Mouse (Mus musculus): Measurements from ENCODE around the gene Pwp2. TPM values are rescaled to one million over a fixed set of nuclear protein-coding genes. Genes with fewer than 3 reads are reported as not detected.

Gene Pwp2
- total and polyA plus RNA-seq, 3 experiments = 41.2 to 49.9 (median 43.0) TPM

GRCm38 (mm10) chr10:78174474-78174873 is 10.5 kb downstream of the Pwp2 start:
- no peak overlapping the region for H3K9ac ChIP-seq (ENCODE audit: insufficient read depth, low read depth)
- no peaks in the 10 kb centered on the region for H3K27me3 ChIP-seq (replicated peaks)
- dilution Hi-C loops (cut with MboI; ENCODE audit: extremely low pct_ligation_motif_present, extremely low pct_unique_long_range_greater_than_20kb, low sequenced_read_pairs) = no loop called here
- H3K4me3 ChIP-seq (replicated peaks in 1 of 3; ENCODE audit: low read depth in 2 of 3, low read length in 2 of 3, poor library complexity in 1 of 3) = no peak overlapping the region
- H3K9me3 ChIP-seq (replicated peaks; ENCODE audit: low read length) = no peaks in the 10 kb centered on the region
- in situ Hi-C loops (cut with MboI; ENCODE audit: low pct_ligation_motif_present, low pct_unique_long_range_greater_than_20kb, low sequenced_read_pairs) = no loop called here
- no peak for TF ChIP-seq ZC3H11A (IDR thresholded peaks at IDR 0.05; ENCODE audit: low read depth, low read length)
- no peak for TF ChIP-seq ZMIZ1 (IDR thresholded peaks at IDR 0.05; ENCODE audit: low read depth, low read length)
- no peak for TF ChIP-seq BHLHE40 (IDR thresholded peaks at IDR 0.05; ENCODE audit: low read depth, low read length)
- no peak for TF ChIP-seq KAT2A (IDR thresholded peaks at IDR 0.05; ENCODE audit: insufficient replicate concordance, low read length)
- TF ChIP-seq MXI1 (IDR thresholded peaks at IDR 0.05; ENCODE audit: low read depth, low read length) = no peak
- no peak overlapping the region for H3K4me2 ChIP-seq (ENCODE audit: insufficient read depth, low read depth, poor library complexity, severe bottlenecking)
- H3K36me3 ChIP-seq (replicated peaks in 1 of 2; ENCODE audit: control insufficient read depth in 1 of 2, insufficient read depth in 1 of 2, low read length in 1 of 2) = peaks cover 89 to 95% of the 10 kb centered on the region in 2 experiments
- no peak overlapping the region for H3K27ac ChIP-seq (ENCODE audit: insufficient read depth, low read depth)
- no peak for DNase-seq (ENCODE audit: extremely low read depth)
- H3K4me1 ChIP-seq (ENCODE audit: control insufficient read depth in 1 of 2, insufficient read depth in 2 of 2) = peaks cover 13 to 15% of the 10 kb centered on the region in 2 experiments; a peak in 3 of 4 replicates
- no peaks in the 10 kb centered on the region for H3K79me2 ChIP-seq (replicated peaks; ENCODE audit: control insufficient read depth, extremely low read depth, insufficient read depth, poor library complexity, severe bottlenecking)

DNA sequence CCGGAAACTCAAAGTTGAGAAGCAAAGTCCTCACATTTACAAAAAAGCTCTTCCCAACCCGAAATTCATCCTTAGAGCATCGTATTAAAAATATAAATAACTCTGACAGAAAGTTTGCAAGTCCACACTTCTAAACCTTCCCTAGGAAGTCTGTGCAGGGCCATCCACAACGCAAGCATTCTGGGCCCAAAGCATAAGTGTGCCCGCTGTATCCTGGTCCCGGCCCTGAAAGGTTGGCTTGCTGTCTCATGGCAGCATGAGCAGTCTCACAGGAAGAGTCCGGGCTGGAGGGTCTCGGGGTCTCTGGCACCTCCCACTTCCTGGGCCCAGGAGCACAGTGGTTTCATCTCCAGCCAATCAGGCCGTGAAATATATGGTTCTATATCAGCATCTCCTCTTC is 13.4 kb downstream of the Pwp2 start:
- DNase-seq (ENCODE audit: extremely low read depth) = no peak
- H3K4me1 ChIP-seq (ENCODE audit: control insufficient read depth in 1 of 2, insufficient read depth in 2 of 2) = peaks cover 17 to 26% of the 10 kb centered on the region in 2 experiments
- H3K27ac ChIP-seq (ENCODE audit: insufficient read depth, low read depth) = no peak overlapping the region
- H3K27me3 ChIP-seq (replicated peaks) = no peaks in the 10 kb centered on the region
- dilution Hi-C loops (cut with MboI; ENCODE audit: extremely low pct_ligation_motif_present, extremely low pct_unique_long_range_greater_than_20kb, low sequenced_read_pairs) = no loop called here
- H3K79me2 ChIP-seq (replicated peaks; ENCODE audit: control insufficient read depth, extremely low read depth, insufficient read depth, poor library complexity, severe bottlenecking) = no peaks in the 10 kb centered on the region
- no peak overlapping the region for H3K9ac ChIP-seq (ENCODE audit: insufficient read depth, low read depth)
- in situ Hi-C loops (cut with MboI; ENCODE audit: low pct_ligation_motif_present, low pct_unique_long_range_greater_than_20kb, low sequenced_read_pairs) = no loop called here
- no peaks in the 10 kb centered on the region for H3K9me3 ChIP-seq (replicated peaks; ENCODE audit: low read length)
- no peak overlapping the region for H3K4me3 ChIP-seq (replicated peaks in 1 of 3; ENCODE audit: low read depth in 2 of 3, low read length in 2 of 3, poor library complexity in 1 of 3)
- no peak for TF ChIP-seq USF2 (conservative IDR thresholded peaks at IDR 0.05; ENCODE audit: low read depth, low read length)
- no peak for TF ChIP-seq EP300 (IDR thresholded peaks at IDR 0.05; ENCODE audit: low read length)
- no peak for TF ChIP-seq ELF1 (IDR thresholded peaks at IDR 0.05; ENCODE audit: low read depth, low read length)
- TF ChIP-seq NELFE (IDR thresholded peaks at IDR 0.05; ENCODE audit: low read depth, low read length) = no peak
- TF ChIP-seq BHLHE40 (IDR thresholded peaks at IDR 0.05; ENCODE audit: low read depth, low read length) = no peak
- no peak for TF ChIP-seq USF1 (IDR thresholded peaks at IDR 0.05; ENCODE audit: low read depth, low read length)
- no peak for TF ChIP-seq ZMIZ1 (IDR thresholded peaks at IDR 0.05; ENCODE audit: low read depth, low read length)
- TF ChIP-seq MXI1 (IDR thresholded peaks at IDR 0.05; ENCODE audit: low read depth, low read length) = no peak
- no peak for TF ChIP-seq UBTF (IDR thresholded peaks at IDR 0.05; ENCODE audit: low read depth, low read length)
- no peak for TF ChIP-seq IRF4 (IDR thresholded peaks at IDR 0.05; ENCODE audit: low read depth, low read length)
- TF ChIP-seq MAFK (IDR thresholded peaks at IDR 0.05; ENCODE audit: insufficient replicate concordance, low read length) = no peak
- no peak for TF ChIP-seq JUN (IDR thresholded peaks at IDR 0.05; ENCODE audit: insufficient read depth, low read depth, low read length)
- TF ChIP-seq GABPA (IDR thresholded peaks at IDR 0.05; ENCODE audit: insufficient replicate concordance, low read depth, low read length) = no peak
- no peak for TF ChIP-seq PAX5 (IDR thresholded peaks at IDR 0.05; ENCODE audit: low read length)
- peaks cover 71 to 80% of the 10 kb centered on the region in 2 experiments for H3K36me3 ChIP-seq (replicated peaks in 1 of 2; ENCODE audit: control insufficient read depth in 1 of 2, insufficient read depth in 1 of 2, low read length in 1 of 2)
- no peak overlapping the region for H3K4me2 ChIP-seq (ENCODE audit: insufficient read depth, low read depth, poor library complexity, severe bottlenecking)
